Mouse (Mus musculus) lung, postnatal 0 days (tissue): Measurements from ENCODE around the gene Cyp2b10. TPM values are rescaled to one million over a fixed set of nuclear protein-coding genes. Genes with fewer than 3 reads are reported as not detected.
"Not testable (repeated sequence)": the region's sequence is repeated elsewhere in the genome, so short reads cannot be mapped to it uniquely, and the experiment has no call there.

Source experiments
- ATAC-seq: fragments of 200-750 bp; cut with Nextera tagmentation; 2 replicates; pipeline ENCODE4 v1.8.0; 2017; ENCODE audit warnings: moderate library complexity
- DNase-seq: peaks from one replicate; pipeline ENCODE4 v3.0.0-alpha.2; 2016; ENCODE audit warnings: low spot score
- H3K27ac ChIP-seq: fragments of 300-500 bp; sonication (generic); 2 replicates; pipeline ENCODE4 v1.5.1; 2014; ENCODE audit warnings: antibody characterized with exemption, mild to moderate bottlenecking, low read length, mixed read lengths
- H3K27me3 ChIP-seq: fragments of 300-500 bp; sonication (generic); replicated peaks from 2 replicates; pipeline ENCODE4 v1.6.1; 2014; ENCODE audit warnings: low read length, mixed read lengths; ENCODE audit not compliant: insufficient read depth
- H3K36me3 ChIP-seq: fragments of 300-500 bp; sonication (generic); 2 replicates; pipeline ENCODE4 v1.6.1; 2014; ENCODE audit warnings: low read length, mixed read lengths; ENCODE audit not compliant: insufficient read depth
- H3K4me1 ChIP-seq: fragments of 300-500 bp; sonication (generic); 2 replicates; pipeline ENCODE4 v1.6.1; 2014; ENCODE audit warnings: antibody characterized with exemption, low read depth, low read length, mixed read lengths; ENCODE audit not compliant: insufficient read depth
- H3K4me2 ChIP-seq: fragments of 300-500 bp; sonication (generic); replicated peaks from 2 replicates; pipeline ENCODE4 v1.6.1; 2014; ENCODE audit warnings: low read depth, mild to moderate bottlenecking, low read length, moderate library complexity, mixed read lengths
- H3K4me3 ChIP-seq: fragments of 300-500 bp; sonication (generic); 2 replicates; pipeline ENCODE4 v1.5.1; 2014; ENCODE audit warnings: low read depth, low read length
- H3K9ac ChIP-seq: fragments of 300-500 bp; sonication (generic); replicated peaks from 2 replicates; pipeline ENCODE4 v1.6.1; 2014; ENCODE audit warnings: low read depth, mild to moderate bottlenecking
- H3K9me3 ChIP-seq: fragments of 300-500 bp; sonication (generic); 2 replicates; pipeline ENCODE4 v1.6.1; 2016; ENCODE audit warnings: low read length, mixed read lengths
- CTCF ChIP-seq: IDR thresholded peaks from 2 replicates; pipeline ENCODE4 v1.5.1; 2016; ENCODE audit warnings: antibody characterized with exemption, mild to moderate bottlenecking
- EP300 ChIP-seq: IDR thresholded peaks from 2 replicates; pipeline ENCODE4 v1.6.1; 2016; ENCODE audit warnings: antibody characterized with exemption, mild to moderate bottlenecking, control low read depth
- WGBS: fragments of 180-500 bp; shearing (Covaris S2); extraction: QIAGEN DNeasy Blood & Tissue Kit; methylation state at CpG from one replicate; pipeline ENCODE4 v1.1.7; 2014; 5-methylcytosine and 5-hydroxymethylcytosine counted together
- polyA plus RNA-seq: library from polyadenylated mRNA; unstranded; fragments of >200 nt; fragmentation: Nextera tagmentation; extraction: Ambion mirVana; gene quantifications from 2 replicates; pipeline ENCODE4 v1.2.1, GENCODE M21; 2015

Cyp2b10 gene
- polyA plus RNA-seq, 1 experiment from 2014 or later: 8.3 TPM

GRCm38 (mm10) chr7:25863756-25864155, 33.7 kb upstream of the Cyp2b10 start:
- Histone ChIP-seq H3K36me3 (no peaks in the 10 kb centered on the region), H3K9me3 (no peaks in the 10 kb centered on the region), H3K9ac (no peak overlapping the region), H3K27ac (no peak overlapping the region), H3K4me3 (no peak overlapping the region), H3K27me3 (no peaks in the 10 kb centered on the region), H3K4me1 (no peaks in the 10 kb centered on the region), H3K4me2 (no peak overlapping the region)
- DNase-seq (no peak), ATAC-seq (no peak)
- WGBS: 68% methylated on average over 3 of the region's 3 CpGs
- TF ChIP-seq EP300 (no peak), CTCF (no peak)

GRCm38 (mm10) chr7:25864861-25865260, 32.6 kb upstream of the Cyp2b10 start:
- Histone ChIP-seq H3K4me3 (no peak overlapping the region), H3K4me1 (no peaks in the 10 kb centered on the region), H3K36me3 (no peaks in the 10 kb centered on the region), H3K27ac (no peak overlapping the region), H3K27me3 (no peaks in the 10 kb centered on the region), H3K9me3 (no peaks in the 10 kb centered on the region), H3K9ac (no peak overlapping the region), H3K4me2 (no peak overlapping the region)
- ATAC-seq (no peak), DNase-seq (no peak)
- TF ChIP-seq CTCF: no peak
- TF ChIP-seq EP300: no peak
- 30% methylated on average over 5 of the region's 5 CpGs for WGBS

GRCm38 (mm10) chr7:25869789-25870188, 27.6 kb upstream of the Cyp2b10 start:
- Histone ChIP-seq H3K4me3 (no peak overlapping the region), H3K27me3 (no peaks in the 10 kb centered on the region), H3K36me3 (no peaks in the 10 kb centered on the region), H3K9ac (no peak overlapping the region), H3K9me3 (no peaks in the 10 kb centered on the region), H3K4me1 (no peaks in the 10 kb centered on the region), H3K4me2 (no peak overlapping the region), H3K27ac (no peak overlapping the region)
- no peak for DNase-seq
- ATAC-seq: no peak
- 0 out of 2 replicates have a peak, but pooled peaks have one; percentile 18 for TF ChIP-seq EP300
- peak; percentile 58 for TF ChIP-seq CTCF
- 63% methylated on average over 2 of the region's 2 CpGs for WGBS

DNA sequence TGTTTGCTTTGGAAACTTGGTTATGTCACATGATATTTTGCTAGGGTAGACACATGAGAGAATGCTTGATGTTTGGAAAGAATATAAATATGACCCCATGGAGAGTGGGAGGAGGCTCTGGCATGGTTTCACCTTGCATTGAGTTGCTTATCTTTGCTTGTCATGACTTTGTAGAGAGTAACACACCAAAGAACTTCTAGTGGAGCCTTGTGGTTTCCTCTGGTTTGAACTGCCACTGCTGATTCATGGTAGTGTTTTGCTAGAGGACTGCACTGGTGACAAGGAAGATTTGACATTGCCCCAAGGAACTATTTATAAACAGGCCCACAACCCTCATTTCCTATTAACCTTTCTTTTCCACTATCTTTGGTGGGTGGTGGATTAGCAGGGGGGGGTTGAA, 24.8 kb upstream of the Cyp2b10 start:
- no peak for ATAC-seq
- no peak for TF ChIP-seq CTCF
- TF ChIP-seq EP300: no peak
- Histone ChIP-seq H3K27ac (no peak overlapping the region), H3K4me1 (no peaks in the 10 kb centered on the region), H3K4me3 (no peak overlapping the region), H3K9ac (no peak overlapping the region), H3K4me2 (no peak overlapping the region), H3K36me3 (no peaks in the 10 kb centered on the region), H3K9me3 (no peaks in the 10 kb centered on the region), H3K27me3 (no peaks in the 10 kb centered on the region)
- no peak for DNase-seq

GRCm38 (mm10) chr7:25878735-25879134, 18.7 kb upstream of the Cyp2b10 start:
- no peak overlapping the region for H3K9ac ChIP-seq
- no peaks in the 10 kb centered on the region for H3K27me3 ChIP-seq
- H3K4me1 ChIP-seq: no peaks in the 10 kb centered on the region
- ATAC-seq: peak; percentile 89
- no peak for TF ChIP-seq CTCF
- peak; percentile 96 for TF ChIP-seq EP300
- H3K4me2 ChIP-seq: no peak overlapping the region
- H3K27ac ChIP-seq: no peak overlapping the region
- no peak overlapping the region for H3K4me3 ChIP-seq
- H3K9me3 ChIP-seq: no peaks in the 10 kb centered on the region
- DNase-seq: peak; percentile 75
- H3K36me3 ChIP-seq: no peaks in the 10 kb centered on the region
- WGBS: 30% methylated on average over 6 of the region's 6 CpGs

DNA sequence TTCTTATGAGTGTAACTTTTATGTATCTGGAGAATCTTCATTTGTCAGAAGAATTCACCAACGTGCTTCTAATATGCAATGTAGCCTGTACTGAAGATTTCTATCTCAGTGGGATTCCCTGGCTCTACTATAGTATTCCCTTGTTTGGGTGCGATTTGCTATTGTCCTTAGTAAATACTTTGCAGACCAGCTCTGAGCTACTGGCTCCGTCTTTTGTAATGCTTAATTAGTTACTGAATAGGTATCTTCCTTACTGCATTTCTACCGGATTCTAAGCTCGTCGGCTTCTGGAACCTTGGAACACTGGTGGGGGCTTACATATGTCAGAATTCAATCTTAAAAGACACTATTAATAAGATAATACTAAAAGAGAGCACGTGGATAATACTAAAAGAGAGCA, 16.7 kb upstream of the Cyp2b10 start:
- H3K36me3 ChIP-seq, H3K4me3 ChIP-seq, H3K27ac ChIP-seq, H3K4me2 ChIP-seq, H3K9ac ChIP-seq, H3K27me3 ChIP-seq, DNase-seq, ATAC-seq, H3K9me3 ChIP-seq, H3K4me1 ChIP-seq: not testable (repeated sequence)
- WGBS: 27% methylated on average over 7 of the region's 7 CpGs

- no peak overlapping the region for H3K27ac ChIP-seq
- no peak overlapping the region for H3K4me2 ChIP-seq
- TF ChIP-seq CTCF (no peak), EP300 (peak; percentile 90)
- H3K9ac ChIP-seq: no peak overlapping the region
- H3K4me1 ChIP-seq: no peaks in the 10 kb centered on the region
- H3K4me3 ChIP-seq: no peak overlapping the region
- ATAC-seq: no peak
- no peaks in the 10 kb centered on the region for H3K27me3 ChIP-seq
- no peaks in the 10 kb centered on the region for H3K36me3 ChIP-seq
- no peak for DNase-seq
- no peaks in the 10 kb centered on the region for H3K9me3 ChIP-seq
- WGBS: 92% methylated on average over 1 of the region's 1 CpGs
Measured at GRCm38 (mm10) chr7:25884272-25884671, 13.1 kb upstream of the Cyp2b10 start.
